Mouse (Mus musculus) MEL (cell line): ENCODE measurements around the gene Arhgap9. TPM values are rescaled to one million over a fixed set of nuclear protein-coding genes. Genes with fewer than 3 reads are reported as not detected.
A peak's percentile ranks its signal among the peaks of the same experiment; 100 is the strongest.

Source experiments
- DNase-seq: peaks from one replicate; pipeline ENCODE4 v3.0.0; 2011; ENCODE audit warnings: low read depth, low spot score
- H3K27ac ChIP-seq: 2 replicates; pipeline ENCODE4 v1.5.1; 2012; ENCODE audit warnings: low read depth, mild to moderate bottlenecking, control low read depth, low read length, moderate library complexity; ENCODE audit not compliant: control insufficient read depth
- H3K27me3 ChIP-seq, 2 experiments: fragments of 150-350 bp in 1 of 2; sonication (generic) in 1 of 2; 2 replicates each; pipeline ENCODE4 v1.6.1; 2012; ENCODE audit warnings: low read length in 2 of 2, mild to moderate bottlenecking in 2 of 2, improper control_type of control experiment in 1 of 2, moderate library complexity in 1 of 2; ENCODE audit not compliant: insufficient read depth in 2 of 2, control insufficient read depth in 1 of 2
- H3K36me3 ChIP-seq, 2 experiments: 2 replicates each; pipeline ENCODE4 v1.6.1; 2012 to 2014; ENCODE audit warnings: low read length in 2 of 2, improper control_type of control experiment in 1 of 2, inconsistent platforms in 1 of 2, mild to moderate bottlenecking in 1 of 2; ENCODE audit not compliant: insufficient read depth in 2 of 2, control insufficient read depth in 1 of 2
- H3K4me1 ChIP-seq, 2 experiments: fragments of 150-350 bp in 1 of 2; sonication (generic) in 1 of 2; 2 replicates each; pipeline ENCODE4 v1.6.1; 2012; ENCODE audit warnings: low read length in 2 of 2, improper control_type of control experiment in 1 of 2, mild to moderate bottlenecking in 1 of 2; ENCODE audit not compliant: insufficient read depth in 2 of 2, control insufficient read depth in 1 of 2
- H3K4me3 ChIP-seq, 2 experiments: fragments of 150-350 bp in 1 of 2; sonication (generic) in 1 of 2; 2 replicates each; pipeline ENCODE4 v1.5.1; 2012; ENCODE audit warnings: low read depth in 2 of 2, low read length in 2 of 2, mild to moderate bottlenecking in 2 of 2, moderate library complexity in 2 of 2, control low read depth in 1 of 2, improper control_type of control experiment in 1 of 2; ENCODE audit not compliant: control insufficient read depth in 1 of 2, insufficient read depth in 1 of 2
- H3K79me2 ChIP-seq: 2 replicates; pipeline ENCODE4 v1.6.1; 2012; ENCODE audit warnings: mild to moderate bottlenecking, low read length, moderate library complexity; ENCODE audit not compliant: control insufficient read depth, poor library complexity, insufficient read depth
- H3K9ac ChIP-seq: 2 replicates; pipeline ENCODE4 v1.6.1; 2012; ENCODE audit warnings: low read depth, mild to moderate bottlenecking, control low read depth, low read length, moderate library complexity; ENCODE audit not compliant: control insufficient read depth, poor library complexity, severe bottlenecking
- H3K9me3 ChIP-seq: fragments of 150-350 bp; sonication (generic); replicated peaks from 2 replicates; pipeline ENCODE4 v1.6.1; 2012; ENCODE audit warnings: mild to moderate bottlenecking, low read length, improper control_type of control experiment, moderate library complexity; ENCODE audit not compliant: insufficient read depth
- CTCF ChIP-seq, 3 experiments: IDR thresholded peaks in 2 of 3; conservative IDR thresholded peaks in 1 of 3; 2 replicates each; pipeline ENCODE4 v1.5.1; 2011 to 2012; ENCODE audit warnings: low read length in 3 of 3, low read depth in 2 of 3, mild to moderate bottlenecking in 2 of 3, improper control_type of control experiment in 1 of 3, inconsistent platforms in 1 of 3, mixed read lengths in 1 of 3, moderate library complexity in 1 of 3; ENCODE audit not compliant: control insufficient read depth in 1 of 3, insufficient read depth in 1 of 3, poor library complexity in 1 of 3, severe bottlenecking in 1 of 3
- EP300 ChIP-seq, 2 experiments: IDR thresholded peaks; 2 replicates each; pipeline ENCODE4 v1.6.1; 2011; ENCODE audit warnings: improper control_type of control experiment in 2 of 2, low read length in 2 of 2, low read depth in 1 of 2, mild to moderate bottlenecking in 1 of 2
- GABPA ChIP-seq: IDR thresholded peaks from 2 replicates; pipeline ENCODE4 v1.6.1; 2012; ENCODE audit warnings: low read depth, mild to moderate bottlenecking, inconsistent platforms, low read length, improper control_type of control experiment, moderate library complexity
- GATA1 ChIP-seq: IDR thresholded peaks from 2 replicates; pipeline ENCODE4 v1.6.1; 2011; ENCODE audit warnings: low read depth, low read length, improper control_type of control experiment
- HCFC1 ChIP-seq: IDR thresholded peaks from 2 replicates; pipeline ENCODE4 v1.6.1; 2012; ENCODE audit warnings: low read depth, mild to moderate bottlenecking, inconsistent platforms, low read length, improper control_type of control experiment, moderate library complexity
- MAFK ChIP-seq: IDR thresholded peaks from 2 replicates; pipeline ENCODE4 v1.6.1; 2011; ENCODE audit warnings: low read depth, mild to moderate bottlenecking, low read length, improper control_type of control experiment, borderline replicate concordance
- MAX ChIP-seq: IDR thresholded peaks from 2 replicates; pipeline ENCODE4 v1.6.1; 2011; ENCODE audit warnings: low read length, improper control_type of control experiment
- MAZ ChIP-seq: IDR thresholded peaks from 2 replicates; pipeline ENCODE4 v1.6.1; 2012; ENCODE audit warnings: low read depth, mild to moderate bottlenecking, inconsistent platforms, low read length, improper control_type of control experiment
- MYC ChIP-seq: IDR thresholded peaks from 2 replicates; pipeline ENCODE4 v1.6.1; 2011; ENCODE audit warnings: low read depth, mild to moderate bottlenecking, low read length, improper control_type of control experiment, moderate library complexity
- NRF1 ChIP-seq: IDR thresholded peaks from 2 replicates; pipeline ENCODE4 v1.6.1; 2014; ENCODE audit warnings: low read depth, mild to moderate bottlenecking, inconsistent platforms, low read length, improper control_type of control experiment, moderate library complexity; ENCODE audit not compliant: poor library complexity, insufficient read depth, severe bottlenecking
- POLR2A ChIP-seq, 2 experiments: IDR thresholded peaks; 2 replicates each; pipeline ENCODE4 v1.6.1; 2011 to 2012; ENCODE audit warnings: low read length in 2 of 2, mild to moderate bottlenecking in 2 of 2, control low read depth in 1 of 2, improper control_type of control experiment in 1 of 2, low read depth in 1 of 2, moderate library complexity in 1 of 2; ENCODE audit not compliant: control insufficient read depth in 1 of 2, insufficient read depth in 1 of 2, poor library complexity in 1 of 2
- POLR2AphosphoS2 ChIP-seq: IDR thresholded peaks from 2 replicates; pipeline ENCODE4 v1.6.1; 2011; ENCODE audit warnings: low read length, improper control_type of control experiment
- SMC3 ChIP-seq: IDR thresholded peaks from 2 replicates; pipeline ENCODE4 v1.6.1; 2011; ENCODE audit warnings: low read depth, low read length, improper control_type of control experiment
- TBP ChIP-seq: IDR thresholded peaks from 2 replicates; pipeline ENCODE4 v1.8.0; 2011; ENCODE audit warnings: low read depth, low read length, improper control_type of control experiment
- TCF12 ChIP-seq: IDR thresholded peaks from 2 replicates; pipeline ENCODE4 v1.6.1; 2014; ENCODE audit warnings: low read depth, mild to moderate bottlenecking, inconsistent platforms, low read length, improper control_type of control experiment, moderate library complexity
- USF1 ChIP-seq: IDR thresholded peaks from 2 replicates; pipeline ENCODE4 v1.6.1; 2014; ENCODE audit warnings: low read depth, mild to moderate bottlenecking, inconsistent platforms, low read length, improper control_type of control experiment, moderate library complexity
- USF2 ChIP-seq, 2 experiments: IDR thresholded peaks; 2 replicates each; pipeline ENCODE4 v1.6.1; 2011 to 2012; ENCODE audit warnings: improper control_type of control experiment in 2 of 2, low read length in 2 of 2, borderline replicate concordance in 1 of 2, inconsistent platforms in 1 of 2, low read depth in 1 of 2, mild to moderate bottlenecking in 1 of 2; ENCODE audit not compliant: insufficient read depth in 1 of 2
- ZKSCAN1 ChIP-seq: IDR thresholded peaks from 2 replicates; pipeline ENCODE4 v1.6.1; 2012; ENCODE audit warnings: low read depth, mild to moderate bottlenecking, inconsistent platforms, low read length, improper control_type of control experiment, moderate library complexity
- ZMIZ1 ChIP-seq: IDR thresholded peaks from 2 replicates; pipeline ENCODE4 v1.6.1; 2012; ENCODE audit warnings: low read depth, mild to moderate bottlenecking, inconsistent platforms, low read length, improper control_type of control experiment, moderate library complexity
- polyA plus RNA-seq, 2 experiments: library from polyadenylated mRNA; stranded (reverse) in 1 of 2; unstranded in 1 of 2; fragments of >175 nt in 1 of 2; fragments of >200 nt in 1 of 2; gene quantifications; 2 replicates each; pipeline versions ENCODE4 v1.2.1 to v1.2.4; 2012; ENCODE audit warnings: low replicate concordance in 2 of 2, low read depth in 1 of 2; ENCODE audit not compliant: insufficient read length in 2 of 2, insufficient read depth in 1 of 2, missing spikeins in 1 of 2
- total RNA-seq: library from RNA; depleted of rRNA; stranded (reverse); fragments of 300-350 nt; gene quantifications from 2 replicates; pipeline ENCODE4 v1.2.3, GENCODE M21; 2012

Gene Arhgap9
- total and polyA plus RNA-seq, 3 experiments: 24.4 to 41.1 TPM; not detected in 1

GRCm38 (mm10) chr10:127335271-127335670, 13.5 kb downstream of the Arhgap9 start:
- H3K9me3 ChIP-seq: no peaks in the 10 kb centered on the region
- H3K4me1 ChIP-seq: no peaks in the 10 kb centered on the region
- H3K9ac ChIP-seq: no peak overlapping the region
- TF ChIP-seq EP300 (IDR thresholded peaks at IDR 0.05; ENCODE audit: low read depth in 1 of 2, low read length in 2 of 2): no peak
- no peak for TF ChIP-seq MYC
- TF ChIP-seq HCFC1: no peak
- TF ChIP-seq USF1: peak; percentile 69
- TF ChIP-seq MAZ: no peak
- peak in 2 of 3 experiments; percentile 8 to 27; a peak in 1 of 6 replicates for TF ChIP-seq CTCF (IDR thresholded peaks at IDR 0.05 in 2 of 3, conservative IDR thresholded peaks at IDR 0.05 in 1 of 3; ENCODE audit: control insufficient read depth in 1 of 3, insufficient read depth in 1 of 3, low read depth in 2 of 3, low read length in 3 of 3, poor library complexity in 1 of 3, severe bottlenecking in 1 of 3)
- TF ChIP-seq USF2 (IDR thresholded peaks at IDR 0.05; ENCODE audit: borderline replicate concordance in 1 of 2, insufficient read depth in 1 of 2, low read depth in 1 of 2, low read length in 2 of 2): 0 out of 4 replicates have a peak, but pooled peaks of 1 of the 2 experiments have one; percentile 8
- TF ChIP-seq, all 39 proteins: peak for 3
- H3K4me3 ChIP-seq: no peak overlapping the region
- H3K79me2 ChIP-seq: no peaks in the 10 kb centered on the region; the same call in 1 of the 2 replicates
- DNase-seq: no peak
- no peaks in the 10 kb centered on the region for H3K27me3 ChIP-seq
- H3K27ac ChIP-seq: no peak overlapping the region
- peaks cover 0 to 2% of the 10 kb centered on the region in 2 experiments; a peak in 1 of 4 replicates for H3K36me3 ChIP-seq

DNA sequence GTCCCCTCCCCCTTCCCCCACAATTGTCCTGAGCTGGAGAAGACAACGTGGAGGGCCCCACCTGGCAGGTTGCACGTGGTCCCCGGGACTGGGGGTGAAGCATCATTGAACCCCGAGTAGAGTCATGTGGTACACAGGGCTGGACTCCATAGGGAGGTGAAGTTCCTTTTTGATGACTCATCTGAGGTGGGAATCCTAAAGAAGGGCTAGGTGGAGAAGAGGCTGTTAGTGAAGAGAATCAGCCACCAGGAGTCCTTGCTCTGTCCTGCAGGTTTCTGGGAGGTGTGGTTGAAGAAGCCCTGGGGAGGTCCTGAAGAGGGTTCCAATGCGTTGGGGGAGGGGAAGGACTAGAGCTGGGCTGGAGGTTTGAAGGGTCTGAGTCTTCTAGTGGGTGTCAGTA, 15.2 kb downstream of the Arhgap9 start:
- no peak overlapping the region for H3K9ac ChIP-seq
- no peak overlapping the region for H3K4me3 ChIP-seq
- no peaks in the 10 kb centered on the region for H3K9me3 ChIP-seq
- no peaks in the 10 kb centered on the region; the same call in 1 of the 2 replicates for H3K79me2 ChIP-seq
- peaks cover 0 to 2% of the 10 kb centered on the region in 2 experiments; a peak in 1 of 4 replicates for H3K36me3 ChIP-seq
- no peak overlapping the region for H3K27ac ChIP-seq
- H3K4me1 ChIP-seq: no peaks in the 10 kb centered on the region
- no peak for DNase-seq
- no peak for TF ChIP-seq NRF1
- TF ChIP-seq HCFC1: no peak
- no peak for TF ChIP-seq GATA1
- TF ChIP-seq TBP: no peak
- TF ChIP-seq ZMIZ1: no peak
- no peak for TF ChIP-seq MAFK
- TF ChIP-seq ZKSCAN1: no peak
- TF ChIP-seq MAX: no peak
- TF ChIP-seq GABPA: no peak
- no peak for TF ChIP-seq TCF12
- no peak for TF ChIP-seq POLR2A (IDR thresholded peaks at IDR 0.05; ENCODE audit: control insufficient read depth in 1 of 2, insufficient read depth in 1 of 2, low read depth in 1 of 2, low read length in 2 of 2, poor library complexity in 1 of 2)
- TF ChIP-seq POLR2AphosphoS2: no peak
- no peak for TF ChIP-seq SMC3
- H3K27me3 ChIP-seq: no peaks in the 10 kb centered on the region
